Comparison of ENCODE assay signal across 19 mouse cellular contexts in genomic region chr7:141472226-141472625, GRCm38 (mm10). TPM values are rescaled to one million over a fixed set of nuclear protein-coding genes. Genes with fewer than 3 reads are reported as not detected.
A peak's percentile ranks its signal among the peaks of the same experiment; 100 is the strongest.
DNase-seq lines count a peak whose midpoint lies in the region; ATAC-seq lines count a peak whose summit lies in the region.
"Had no signal": no experiment of that assay in that cellular context is flagged by ENCODE, and none has a peak within 500 bp of the region (broad histone marks: within the 10 kb centered on the region; RNA-seq: fewer than 3 reads in every experiment).

No protein-coding gene starts in this region.

- H3K27me3 ChIP-seq in midbrain, embryonic 11.5 days (ENCODE audit: control insufficient read depth, insufficient read depth, low read length), result peaks cover 4% of the 10 kb centered on the region
- H3K27me3 ChIP-seq in midbrain, embryonic 13.5 days, result peaks cover 17% of the 10 kb centered on the region
- H3K27me3 ChIP-seq: embryonic facial prominence, embryonic 13.5 days; heart, embryonic 15.5 days had no signal

- no peak overlapping the region for H3K4me2 ChIP-seq in midbrain, embryonic 11.5 days
- H3K4me2 ChIP-seq in midbrain, embryonic 13.5 days (replicated peaks), result no peak overlapping the region
- H3K4me2 ChIP-seq: embryonic facial prominence, embryonic 13.5 days; forebrain, embryonic 13.5 days; heart, embryonic 11.5 days; heart, embryonic 15.5 days; hindbrain, embryonic 14.5 days had no signal

- H3K4me3 ChIP-seq in midbrain, embryonic 11.5 days (ENCODE audit: low read depth, low read length), result no peak overlapping the region
- H3K4me3 ChIP-seq in midbrain, embryonic 13.5 days (replicated peaks), result no peak overlapping the region
- no peak overlapping the region for H3K4me3 ChIP-seq in brown adipose tissue, adult 24 weeks (ENCODE audit: insufficient read depth, low read depth, low read length)
- H3K4me3 ChIP-seq: embryonic facial prominence, embryonic 13.5 days; forebrain, embryonic 13.5 days; heart, adult 2 months; heart, embryonic 15.5 days had no signal

- no peak for ATAC-seq in midbrain, embryonic 11.5 days (ENCODE audit: low FRiP score)
- no peak for ATAC-seq in midbrain, embryonic 13.5 days
- ATAC-seq: forebrain, embryonic 13.5 days; forebrain, postnatal 0 days; intestine, embryonic 16.5 days had no signal

- no peak overlapping the region for H3K9ac ChIP-seq in midbrain, embryonic 11.5 days (ENCODE audit: low read length)
- no peak overlapping the region for H3K9ac ChIP-seq in midbrain, embryonic 13.5 days (replicated peaks)
- H3K9ac ChIP-seq: forebrain, embryonic 13.5 days; forebrain, postnatal 0 days; heart, embryonic 15.5 days; hindbrain, embryonic 14.5 days had no signal

- peaks cover 34% of the 10 kb centered on the region for H3K4me1 ChIP-seq in midbrain, embryonic 11.5 days (ENCODE audit: control insufficient read depth, insufficient read depth, low read length)
- H3K4me1 ChIP-seq in midbrain, embryonic 13.5 days (replicated peaks), result peaks cover 55% of the 10 kb centered on the region
- H3K4me1 ChIP-seq in brown adipose tissue, adult 24 weeks (ENCODE audit: control insufficient read depth, insufficient read depth, insufficient read length, low read length), result peaks cover 4% of the 10 kb centered on the region; the same call in 1 of the 2 replicates

- no peak overlapping the region for H3K27ac ChIP-seq in midbrain, embryonic 11.5 days (ENCODE audit: low read depth, low read length)
- H3K27ac ChIP-seq in midbrain, embryonic 13.5 days, result no peak overlapping the region
- H3K27ac ChIP-seq in brown adipose tissue, adult 24 weeks (replicated peaks; ENCODE audit: low read depth, low read length), result 0 out of 2 replicates have a peak overlapping the region, but pooled peaks have one; percentile 10
- H3K27ac ChIP-seq: embryonic facial prominence, embryonic 13.5 days; forebrain, embryonic 13.5 days; heart, adult 2 months; heart, embryonic 15.5 days; hindbrain, embryonic 14.5 days had no signal

- 81% methylated on average over 6 of the region's 6 CpGs for WGBS in midbrain, embryonic 11.5 days
- 81% methylated on average over 6 of the region's 6 CpGs for WGBS in midbrain, embryonic 13.5 days

- peak; percentile 68 for DNase-seq in adrenal gland, postnatal 14 days
- DNase-seq in adrenal gland, adult 18-20 months (ENCODE audit: low spot score in 2 of 2), result no peak
- DNase-seq in midbrain, embryonic 11.5 days (ENCODE audit: low spot score, missing footprints), result peak; percentile 37
- peak; percentile 77 for DNase-seq in adipocyte (ENCODE audit: low spot score)
- DNase-seq in layer of hippocampus, adult 9-10 months (ENCODE audit: low spot score), result no peak
- DNase-seq: cerebellum, adult 11 months; cerebellum, adult 9-10 months; forebrain, postnatal 0 days; gastrocnemius, postnatal 14 days; heart, adult 2 months; heart, postnatal 14 days had no signal

- peaks cover 8% of the 10 kb centered on the region; the same call in 1 of the 2 replicates for H3K36me3 ChIP-seq in midbrain, embryonic 11.5 days (ENCODE audit: control insufficient read depth, insufficient read depth, low read length)
- H3K36me3 ChIP-seq in midbrain, embryonic 13.5 days, result peaks cover 31% of the 10 kb centered on the region

- no peaks in the 10 kb centered on the region for H3K9me3 ChIP-seq in midbrain, embryonic 11.5 days (ENCODE audit: control insufficient read depth, low read length)
- no peaks in the 10 kb centered on the region for H3K9me3 ChIP-seq in midbrain, embryonic 13.5 days
- H3K9me3 ChIP-seq: embryonic facial prominence, embryonic 13.5 days; forebrain, embryonic 13.5 days; heart, embryonic 15.5 days had no signal

RNA-seq across cellular contexts. Expression of gene Polr2l, which starts 2.7 kb away (rescaled TPM):
- 74.5 TPM in 2 replicates for total RNA-seq in adrenal gland, postnatal 14 days (2021)
- total RNA-seq in adrenal gland, adult 18-20 months (2021), result 100 to 1,000 TPM; 104 to 114 TPM
- 63.5 and 74.2 TPM in 2 replicates for polyA plus RNA-seq in midbrain, embryonic 11.5 days (2014; fragmentation: Nextera tagmentation; extraction: Ambion mirVana)
- polyA plus RNA-seq in midbrain, embryonic 13.5 days (2015; fragmentation: Nextera tagmentation; extraction: Ambion mirVana), result 88.2 and 91.1 TPM in 2 replicates
- 28.8 and 36.4 TPM in 2 replicates for polyA plus RNA-seq in brown adipose tissue, adult 24 weeks (2012; ENCODE audit: insufficient read depth, insufficient read length, missing spikeins)

RNA-seq across cellular contexts. Expression of gene Tspan4, which starts 2.8 kb away (rescaled TPM):
- 49.4 and 58.4 TPM in 2 replicates for total RNA-seq in adrenal gland, postnatal 14 days (2021)
- 10 to 100 TPM; 49.6 to 61.3 TPM for total RNA-seq in adrenal gland, adult 18-20 months (2021)
- polyA plus RNA-seq in midbrain, embryonic 11.5 days (2014; fragmentation: Nextera tagmentation; extraction: Ambion mirVana), result 26.9 and 28.6 TPM in 2 replicates
- 22.5 and 23.6 TPM in 2 replicates for polyA plus RNA-seq in midbrain, embryonic 13.5 days (2015; fragmentation: Nextera tagmentation; extraction: Ambion mirVana)
- polyA plus RNA-seq in brown adipose tissue, adult 24 weeks (2012; ENCODE audit: insufficient read depth, insufficient read length, missing spikeins), result 39.6 and 74.6 TPM in 2 replicates

RNA-seq across cellular contexts. Expression of gene Cd151, which starts 5.0 kb away (rescaled TPM):
- total RNA-seq in adrenal gland, postnatal 14 days (2021), result 199 and 204 TPM in 2 replicates
- 100 to 1,000 TPM; 317 to 379 TPM for total RNA-seq in adrenal gland, adult 18-20 months (2021)
- 32.5 and 36.6 TPM in 2 replicates for polyA plus RNA-seq in midbrain, embryonic 11.5 days (2014; fragmentation: Nextera tagmentation; extraction: Ambion mirVana)
- polyA plus RNA-seq in midbrain, embryonic 13.5 days (2015; fragmentation: Nextera tagmentation; extraction: Ambion mirVana), result 15.4 and 19.9 TPM in 2 replicates
- 223 and 257 TPM in 2 replicates for polyA plus RNA-seq in brown adipose tissue, adult 24 weeks (2012; ENCODE audit: insufficient read depth, insufficient read length, missing spikeins)

RNA-seq across cellular contexts. Expression of gene Cracr2b, which starts 11.3 kb away (rescaled TPM):
- 14.2 and 23.2 TPM in 2 replicates for total RNA-seq in adrenal gland, postnatal 14 days (2021)
- total RNA-seq in adrenal gland, adult 18-20 months (2021), result 10 to 100 TPM; 11.2 to 12.5 TPM
- 2.7 and 5.3 TPM in 2 replicates for polyA plus RNA-seq in midbrain, embryonic 11.5 days (2014; fragmentation: Nextera tagmentation; extraction: Ambion mirVana)
- polyA plus RNA-seq in midbrain, embryonic 13.5 days (2015; fragmentation: Nextera tagmentation; extraction: Ambion mirVana), result 6.8 TPM in 2 replicates
- 9.8 and 11.8 TPM in 2 replicates for polyA plus RNA-seq in brown adipose tissue, adult 24 weeks (2012; ENCODE audit: insufficient read depth, insufficient read length, missing spikeins)

RNA-seq across cellular contexts. Expression of gene Pnpla2, which starts 17.2 kb away (rescaled TPM):
- 1,289 and 1,648 TPM in 2 replicates for total RNA-seq in adrenal gland, postnatal 14 days (2021)
- 1,000 to 10,000 TPM in 1 of 2 experiments, 100 to 1,000 TPM in 1; 739 to 1,290 TPM for total RNA-seq in adrenal gland, adult 18-20 months (2021)
- polyA plus RNA-seq in midbrain, embryonic 11.5 days (2014; fragmentation: Nextera tagmentation; extraction: Ambion mirVana), result 12.7 and 14.0 TPM in 2 replicates
- 16.2 and 19.2 TPM in 2 replicates for polyA plus RNA-seq in midbrain, embryonic 13.5 days (2015; fragmentation: Nextera tagmentation; extraction: Ambion mirVana)
- 2,152 and 2,404 TPM in 2 replicates for polyA plus RNA-seq in brown adipose tissue, adult 24 weeks (2012; ENCODE audit: insufficient read depth, insufficient read length, missing spikeins)

Comparison
In these comparisons a context has a peak if more than half of its experiments do, and no peak if none do; other contexts are left out.
1. DNase-seq: peak in adrenal gland, postnatal 14 days (single experiment), midbrain, embryonic 11.5 days (single experiment) and adipocyte (single experiment); none in adrenal gland, adult 18-20 months (0 of 2) and layer of hippocampus, adult 9-10 months (single experiment).